Mouse (Mus musculus) thymus, adult 2 months (tissue): Measurements from ENCODE around the gene Ttc39d. TPM values are rescaled to one million over a fixed set of nuclear protein-coding genes. Genes with fewer than 3 reads are reported as not detected.
"Not testable (repeated sequence)": the region's sequence is repeated elsewhere in the genome, so short reads cannot be mapped to it uniquely, and the experiment has no call there.

Source experiments
- DNase-seq: peaks from one replicate; pipeline ENCODE4 v3.0.0; 2021
- H3K27ac ChIP-seq: fragments of 200-500 bp; 2 replicates; pipeline ENCODE4 v1.5.1; 2012; ENCODE audit warnings: low read length, control low read depth; ENCODE audit not compliant: control insufficient read depth, insufficient read depth
- H3K27me3 ChIP-seq: fragments of 200-500 bp; 2 replicates; pipeline ENCODE4 v1.6.1; 2012; ENCODE audit warnings: mild to moderate bottlenecking, low read length, moderate library complexity, mixed read lengths; ENCODE audit not compliant: control insufficient read depth, insufficient read depth
- H3K36me3 ChIP-seq: fragments of 200-500 bp; 2 replicates; pipeline ENCODE4 v1.6.1; 2012; ENCODE audit warnings: mild to moderate bottlenecking, low read length, moderate library complexity; ENCODE audit not compliant: control insufficient read depth, insufficient read depth
- H3K4me1 ChIP-seq: fragments of 200-500 bp; replicated peaks from 2 replicates; pipeline ENCODE4 v1.6.1; 2012; ENCODE audit warnings: low read length; ENCODE audit not compliant: control insufficient read depth, insufficient read depth
- H3K4me3 ChIP-seq: fragments of 200-500 bp; 2 replicates; pipeline ENCODE4 v1.5.1; 2012; ENCODE audit warnings: mild to moderate bottlenecking, low read length, control low read depth, moderate library complexity; ENCODE audit not compliant: control insufficient read depth, insufficient read depth
- CTCF ChIP-seq: fragments of 200-500 bp; IDR thresholded peaks from 2 replicates; pipeline ENCODE4 v1.5.1; 2012; ENCODE audit warnings: mild to moderate bottlenecking, control low read depth, low read length, moderate library complexity, borderline replicate concordance; ENCODE audit not compliant: control insufficient read depth, poor library complexity, insufficient read depth; ENCODE audit errors: extremely low read depth
- POLR2A ChIP-seq: fragments of 200-500 bp; IDR thresholded peaks from 2 replicates; pipeline ENCODE4 v1.6.1; 2012; ENCODE audit warnings: mild to moderate bottlenecking, low read length, control low read depth, moderate library complexity; ENCODE audit not compliant: control insufficient read depth, poor library complexity, insufficient read depth; ENCODE audit errors: extremely low read depth
- WGBS: fragments of 180-500 bp; shearing (Covaris S2); methylation state at CpG from one replicate; pipeline ENCODE4 v1.1.7; 2018; 5-methylcytosine and 5-hydroxymethylcytosine counted together
- polyA plus RNA-seq: library from polyadenylated mRNA; depleted of rRNA; stranded (reverse); fragments of >200 nt; gene quantifications from 2 replicates; pipeline ENCODE4 v1.2.3, GENCODE M21; 2012

Ttc39d gene
- polyA plus RNA-seq, 1 experiment, result not detected

GRCm38 (mm10) chr17:80172761-80173160 is 34.5 kb upstream of the Ttc39d start:
- no peak for DNase-seq
- TF ChIP-seq POLR2A (no peak), CTCF (no peak)
- 90% methylated on average over 5 of the region's 5 CpGs for WGBS

DNA sequence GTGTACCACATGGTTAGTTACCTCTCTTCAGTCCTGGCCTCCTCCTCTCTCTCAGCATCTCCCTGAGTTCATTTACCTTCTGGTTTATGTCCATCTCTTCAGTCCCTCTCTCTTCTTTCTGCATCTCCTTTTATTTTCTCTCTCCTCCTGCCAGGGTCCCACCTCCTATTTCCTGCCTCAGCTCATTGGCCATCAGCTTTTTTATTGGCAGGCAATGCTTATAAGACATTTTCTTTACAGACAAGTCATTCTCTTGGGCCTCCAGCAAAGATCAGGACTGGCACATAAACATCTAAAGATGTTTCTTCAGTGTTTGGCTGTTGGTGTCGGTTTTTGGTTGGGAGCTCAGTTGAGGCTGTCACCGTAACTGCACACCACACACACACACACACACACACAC is 33.6 kb upstream of the Ttc39d start:
- H3K27me3 ChIP-seq, result no peaks in the 10 kb centered on the region
- no peak overlapping the region for H3K27ac ChIP-seq
- no peak overlapping the region for H3K4me3 ChIP-seq
- DNase-seq, result no peak
- peaks cover 35% of the 10 kb centered on the region for H3K4me1 ChIP-seq
- 73% methylated on average over 2 of the region's 2 CpGs for WGBS
- TF ChIP-seq POLR2A (no peak), CTCF (no peak)
- no peaks in the 10 kb centered on the region for H3K36me3 ChIP-seq

More at GRCm38 (mm10) chr17:80172761-80173160, 34.5 kb upstream of the Ttc39d start:
- peaks cover 36% of the 10 kb centered on the region for H3K4me1 ChIP-seq
- H3K4me3 ChIP-seq, result no peak overlapping the region
- H3K27ac ChIP-seq, result no peak overlapping the region
- no peaks in the 10 kb centered on the region for H3K27me3 ChIP-seq
- H3K36me3 ChIP-seq, result no peaks in the 10 kb centered on the region

- H3K4me1 ChIP-seq, result peaks cover 30% of the 10 kb centered on the region
- TF ChIP-seq POLR2A (no peak), CTCF (no peak)
- no peaks in the 10 kb centered on the region for H3K36me3 ChIP-seq
- DNase-seq, result peak; percentile 31
- peak overlapping the region; percentile 42 for H3K27ac ChIP-seq
- 12% methylated on average over 3 of the region's 3 CpGs for WGBS
- H3K27me3 ChIP-seq, result no peaks in the 10 kb centered on the region
- no peak overlapping the region for H3K4me3 ChIP-seq
These were observed 33.1 kb upstream of the Ttc39d start for GRCm38 (mm10) chr17:80174146-80174545.

- no peaks in the 10 kb centered on the region for H3K27me3 ChIP-seq
- peaks cover 28% of the 10 kb centered on the region for H3K4me1 ChIP-seq
- DNase-seq, result peak; percentile 46
- no peak for TF ChIP-seq CTCF
- no peak for TF ChIP-seq POLR2A
- H3K27ac ChIP-seq, result peak overlapping the region; percentile 54
- WGBS, result 12% methylated on average over 19 of the region's 19 CpGs
- no peaks in the 10 kb centered on the region for H3K36me3 ChIP-seq
- peak overlapping the region; percentile 24 for H3K4me3 ChIP-seq
These were observed 32.4 kb upstream of the Ttc39d start for GRCm38 (mm10) chr17:80174699-80175385.

DNA sequence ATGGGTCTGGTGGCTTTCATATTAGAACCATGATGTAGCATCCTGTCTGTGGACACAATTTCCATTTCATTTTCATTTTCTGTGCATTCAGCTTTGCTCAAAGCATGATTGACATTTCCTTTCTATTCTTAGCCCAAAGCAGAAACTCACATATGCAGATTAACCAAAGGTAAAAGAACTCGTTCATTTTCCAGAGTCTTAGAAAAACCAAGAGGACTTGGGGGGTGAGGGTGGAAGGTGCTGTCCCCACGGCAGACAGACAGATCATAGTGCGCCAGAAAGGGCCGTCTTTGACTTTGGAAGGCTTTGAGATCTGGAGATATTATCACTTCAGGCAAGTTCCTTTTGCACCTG is 31.9 kb upstream of the Ttc39d start:
- no peaks in the 10 kb centered on the region for H3K36me3 ChIP-seq
- no peaks in the 10 kb centered on the region for H3K27me3 ChIP-seq
- under 1% methylated on average over 4 of the region's 4 CpGs for WGBS
- peaks cover 28% of the 10 kb centered on the region for H3K4me1 ChIP-seq
- DNase-seq, result no peak
- TF ChIP-seq POLR2A, result no peak
- TF ChIP-seq CTCF, result no peak
- peak overlapping the region; percentile 60 for H3K27ac ChIP-seq
- H3K4me3 ChIP-seq, result peak overlapping the region; percentile 24; the same call in 1 of the 2 replicates

GRCm38 (mm10) chr17:80175966-80176365 is 31.3 kb upstream of the Ttc39d start:
- Histone ChIP-seq H3K4me1 (peaks cover 28% of the 10 kb centered on the region), H3K4me3 (no peak overlapping the region), H3K27me3 (no peaks in the 10 kb centered on the region), H3K27ac (no peak overlapping the region), H3K36me3 (no peaks in the 10 kb centered on the region)
- no peak for TF ChIP-seq CTCF
- TF ChIP-seq POLR2A, result no peak
- no peak for DNase-seq
- whole genome bisulfite sequencing, result 85% methylated on average over 3 of the region's 3 CpGs

DNA sequence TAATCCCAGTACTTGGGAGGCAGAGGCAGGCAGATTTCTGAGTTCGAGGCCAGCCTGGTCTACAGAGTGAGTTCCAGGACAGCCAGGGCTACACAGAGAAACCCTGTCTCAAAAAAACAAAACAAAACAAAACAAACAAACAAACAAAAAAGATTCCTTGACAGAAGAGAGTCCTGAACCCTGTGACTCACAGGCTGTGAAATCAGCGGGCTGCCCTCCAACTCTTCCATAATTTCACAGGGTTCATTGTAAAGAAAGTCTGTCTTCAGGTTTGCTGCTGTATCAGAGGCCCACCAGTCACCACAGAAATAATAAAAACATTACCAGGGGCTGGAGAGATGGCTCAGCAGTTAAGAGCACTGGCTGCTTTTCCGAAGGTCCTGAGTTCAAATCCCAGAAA is 28.4 kb upstream of the Ttc39d start:
- H3K4me3 ChIP-seq, H3K36me3 ChIP-seq, DNase-seq, H3K27me3 ChIP-seq, H3K27ac ChIP-seq: not testable (repeated sequence)
- WGBS, result 98% methylated on average over 3 of the region's 3 CpGs
- H3K4me1 ChIP-seq, result peaks cover 22% of the 10 kb centered on the region
